Mouse (Mus musculus) lung, adult 2 months (tissue): ENCODE data around the gene Lrrc8c.

Experiments
- CTCF ChIP-seq: fragments of 200-500 bp; IDR thresholded peaks from 2 replicates; pipeline ENCODE4 v1.5.1; 2011; ENCODE audit warnings: mild to moderate bottlenecking, low read length, control low read depth; ENCODE audit not compliant: insufficient read depth
- POLR2A ChIP-seq: fragments of 200-500 bp; IDR thresholded peaks from 2 replicates; pipeline ENCODE4 v1.6.1; 2011; ENCODE audit warnings: low read depth, mild to moderate bottlenecking, control low read depth, low read length, borderline replicate concordance; ENCODE audit errors: extremely low read depth

- TF ChIP-seq CTCF (no peak), POLR2A (no peak)
Observed at GRCm38 (mm10) chr5:105479673-105480072, 39.5 kb upstream of the Lrrc8c start.
